Mouse (Mus musculus) kidney, postnatal 14 days (tissue): Measurements from ENCODE around the gene Lrp10.

ENCODE experiments used
- DNase-seq: peaks from one replicate; pipeline ENCODE4 v3.0.0; 2022; ENCODE audit warnings: mixed read lengths

Lrp10 gene

DNA sequence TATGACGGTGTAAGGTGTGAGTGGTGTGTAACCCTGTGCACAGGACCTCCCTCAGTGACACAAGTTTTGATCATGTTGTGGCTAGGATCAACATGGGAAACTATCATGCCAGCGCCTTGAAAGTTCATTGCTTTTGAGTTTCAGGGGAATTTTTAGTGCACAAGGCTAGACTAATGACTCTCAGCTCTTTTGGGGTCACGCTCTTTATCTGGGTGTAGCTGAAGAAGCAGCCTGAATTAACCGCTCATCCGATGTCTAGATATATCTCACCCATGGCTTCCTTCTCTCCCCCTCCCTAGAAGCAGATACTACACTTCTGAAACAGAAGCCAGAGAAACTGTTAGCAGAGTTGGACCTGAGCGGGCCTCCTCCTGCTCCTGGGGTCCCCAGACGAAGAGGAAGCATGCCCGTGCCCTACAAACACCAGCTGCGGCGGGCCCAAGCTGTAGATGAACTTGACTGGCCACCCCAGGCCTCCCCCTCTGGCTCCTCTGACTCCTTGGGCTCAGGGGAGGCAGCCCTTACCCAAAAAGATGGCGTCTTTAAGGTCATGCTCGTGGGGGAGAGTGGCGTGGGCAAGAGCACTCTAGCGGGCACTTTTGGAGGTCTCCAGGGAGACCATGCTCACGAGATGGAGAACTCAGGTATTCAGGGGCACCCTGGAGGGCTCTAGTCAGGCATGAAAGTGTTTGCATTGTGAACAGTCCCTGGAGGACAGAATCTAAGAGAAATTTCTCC lies 13.4 kb downstream of the Lrp10 start:
- no peak for DNase-seq

DNA sequence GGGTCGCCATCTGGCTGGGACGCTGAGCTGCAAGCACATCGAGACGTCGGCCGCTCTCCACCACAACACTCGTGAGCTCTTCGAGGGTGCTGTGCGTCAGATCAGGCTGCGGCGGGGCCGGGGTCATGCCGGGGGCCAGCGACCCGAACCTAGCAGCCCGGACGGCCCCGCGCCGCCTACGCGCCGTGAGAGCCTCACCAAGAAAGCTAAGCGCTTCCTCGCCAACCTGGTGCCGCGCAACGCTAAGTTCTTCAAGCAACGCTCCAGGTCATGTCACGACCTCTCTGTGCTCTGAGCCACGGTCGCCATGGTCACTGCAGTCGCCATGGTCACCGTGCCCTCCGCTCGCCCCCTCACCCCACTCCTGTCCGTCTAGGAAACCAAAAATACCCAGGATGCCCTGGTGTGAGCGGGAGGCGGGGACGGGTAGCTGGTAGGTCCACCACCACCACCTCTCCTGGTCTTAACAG lies 15.5 kb downstream of the Lrp10 start:
- peak; percentile 64 for DNase-seq

DNA sequence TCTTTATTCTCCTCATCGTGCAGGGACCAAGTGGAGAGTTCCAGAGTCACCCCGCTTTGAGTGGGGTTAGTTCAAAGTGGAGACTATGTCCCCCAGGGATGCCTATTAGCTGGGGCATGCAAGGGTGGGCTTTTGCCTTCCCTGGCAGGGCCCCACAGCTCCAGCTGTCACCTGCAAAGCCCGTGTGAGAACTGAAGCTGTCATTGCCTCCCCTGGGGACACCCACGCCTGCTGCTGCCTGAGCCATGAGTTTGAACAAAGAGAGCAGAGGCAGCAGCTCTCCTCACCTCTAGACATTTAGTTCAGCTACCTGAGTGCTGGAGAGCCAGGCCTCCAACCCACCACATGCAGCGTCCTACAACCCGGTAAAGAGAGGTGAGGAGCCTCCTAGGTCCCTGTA lies 16.7 kb downstream of the Lrp10 start:
- DNase-seq, result no peak

DNA sequence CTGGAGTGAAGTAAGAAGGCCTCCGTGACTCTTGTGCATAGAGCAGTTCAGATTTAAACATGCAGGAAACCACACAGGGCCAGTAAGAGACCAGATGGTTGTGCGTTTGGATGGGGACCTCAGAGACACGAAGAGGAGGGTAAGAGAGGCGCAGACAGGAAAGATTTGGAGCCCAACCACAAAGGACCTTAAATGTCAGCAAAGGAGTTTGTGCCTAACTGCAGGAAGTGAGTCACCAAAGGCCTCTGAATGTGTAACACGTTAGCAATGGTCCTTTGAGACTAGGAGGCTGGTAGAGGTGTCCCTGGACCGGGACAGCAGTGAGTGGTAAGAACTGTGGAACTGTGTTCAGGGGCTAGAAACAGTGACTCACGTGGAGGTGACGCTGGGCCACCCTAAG lies 17.5 kb downstream of the Lrp10 start:
- no peak for DNase-seq

DNA sequence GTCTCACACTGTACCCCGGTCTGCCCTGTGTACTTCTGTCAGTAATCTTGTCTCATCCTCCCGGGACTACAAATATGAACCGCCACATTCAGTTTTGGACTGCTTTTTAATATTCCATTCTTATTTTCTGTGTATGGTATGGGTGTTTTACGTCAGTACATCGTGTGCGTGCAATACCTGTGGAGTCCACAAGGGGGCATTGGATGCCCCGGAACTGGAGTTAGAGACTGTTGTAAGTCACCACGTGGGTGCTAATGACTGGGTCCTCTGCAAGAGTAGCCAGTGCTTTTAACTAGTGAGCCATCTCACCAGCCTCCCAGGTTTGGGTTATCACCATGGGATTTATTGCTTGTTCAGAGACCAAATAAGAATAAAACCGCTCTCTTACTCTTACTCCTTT lies 18.6 kb downstream of the Lrp10 start:
- DNase-seq, result peak; percentile 34

DNA sequence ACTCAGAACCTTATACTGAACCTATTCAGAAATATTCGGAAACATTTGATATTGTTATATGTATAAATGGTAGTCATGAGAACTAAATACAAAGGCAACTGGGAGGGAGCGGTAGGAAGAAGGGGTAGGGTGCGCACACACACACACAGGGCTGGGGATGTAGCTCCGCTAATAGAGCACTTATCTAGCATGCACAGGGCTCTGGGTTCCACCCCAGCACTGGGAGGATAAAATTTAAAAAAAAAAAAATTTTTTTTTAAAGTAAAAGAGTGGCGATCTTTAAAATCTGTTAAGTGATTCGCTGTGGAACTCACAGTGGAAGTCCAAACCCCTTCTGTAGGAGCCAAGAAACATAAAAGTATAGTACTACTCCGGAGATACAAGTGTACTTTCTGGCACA lies 22.0 kb downstream of the Lrp10 start:
- no peak for DNase-seq

DNA sequence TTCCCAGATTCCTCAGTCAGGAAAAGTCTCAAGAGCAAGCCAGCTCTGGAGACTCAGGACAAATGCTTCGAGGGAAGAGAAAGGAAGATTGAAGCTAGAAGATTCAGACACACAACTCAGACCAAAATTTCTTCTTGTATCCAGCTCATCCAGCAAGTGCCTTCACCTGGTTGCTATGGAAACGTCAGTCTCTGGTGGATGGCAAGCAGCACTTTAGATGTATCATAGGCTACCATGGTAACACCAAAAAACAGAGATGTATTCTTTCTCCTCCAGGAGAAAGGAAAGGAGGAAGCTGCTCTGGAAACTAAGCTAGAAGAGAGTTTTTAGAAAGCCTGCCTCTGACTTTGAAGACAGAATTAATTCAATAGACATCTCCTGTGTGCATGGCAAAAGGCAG lies 23.8 kb downstream of the Lrp10 start:
- DNase-seq, result no peak

DNA sequence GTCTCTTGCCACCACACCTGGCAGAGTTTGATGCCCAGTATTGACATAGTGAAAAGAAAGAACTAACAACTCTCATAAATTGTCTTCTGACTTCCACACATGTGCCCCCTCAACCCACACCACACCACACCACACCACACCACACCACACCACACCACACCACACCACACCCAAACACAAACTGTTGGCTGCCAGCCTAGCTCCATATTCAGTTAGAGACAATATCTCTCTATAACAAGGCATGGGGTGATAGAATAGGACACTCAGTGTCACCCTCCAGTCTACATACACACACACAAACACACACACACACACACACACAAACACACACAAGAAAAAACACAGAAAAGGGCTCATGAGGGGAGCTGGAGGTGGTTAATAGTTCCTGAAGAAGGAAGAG lies 24.4 kb downstream of the Lrp10 start:
- no peak for DNase-seq

DNA sequence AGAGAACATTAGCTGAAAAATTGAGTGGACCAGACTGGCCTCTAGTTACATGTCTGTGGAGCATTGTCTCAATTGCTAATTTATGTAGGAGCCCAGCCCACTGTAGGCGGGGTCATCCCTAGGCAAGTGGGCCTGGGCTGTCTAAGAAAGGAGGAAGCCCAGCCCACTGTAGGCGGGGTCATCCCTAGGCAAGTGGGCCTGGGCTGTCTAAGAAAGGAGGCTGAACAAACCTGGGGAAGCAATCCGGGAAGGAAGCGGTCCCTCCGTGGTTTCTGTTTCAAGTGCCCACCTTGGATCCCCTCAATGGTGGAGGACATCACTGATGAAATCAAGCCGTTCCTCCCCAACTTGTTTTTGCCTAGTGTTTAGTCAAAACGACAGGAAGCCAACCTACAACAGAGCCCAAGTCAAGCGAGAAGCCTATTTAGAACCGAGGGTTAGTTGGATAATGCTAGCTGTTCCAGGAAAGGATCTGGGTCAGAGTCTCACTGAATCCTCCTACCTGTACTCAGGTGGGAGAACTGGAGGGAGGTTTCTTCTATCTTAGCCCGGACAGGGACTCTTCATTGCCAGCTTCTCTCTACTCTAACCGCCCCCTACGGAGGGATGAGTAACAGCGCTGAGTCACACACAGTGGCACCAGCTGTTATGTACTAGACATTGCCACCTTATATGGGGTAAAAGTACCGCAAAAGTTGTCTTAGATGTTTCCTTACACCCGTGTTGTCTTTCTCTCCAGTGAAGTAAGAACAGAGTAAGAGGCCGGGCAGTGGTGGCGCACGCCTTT lies 28.6 kb downstream of the Lrp10 start:
- no peak for DNase-seq

DNA sequence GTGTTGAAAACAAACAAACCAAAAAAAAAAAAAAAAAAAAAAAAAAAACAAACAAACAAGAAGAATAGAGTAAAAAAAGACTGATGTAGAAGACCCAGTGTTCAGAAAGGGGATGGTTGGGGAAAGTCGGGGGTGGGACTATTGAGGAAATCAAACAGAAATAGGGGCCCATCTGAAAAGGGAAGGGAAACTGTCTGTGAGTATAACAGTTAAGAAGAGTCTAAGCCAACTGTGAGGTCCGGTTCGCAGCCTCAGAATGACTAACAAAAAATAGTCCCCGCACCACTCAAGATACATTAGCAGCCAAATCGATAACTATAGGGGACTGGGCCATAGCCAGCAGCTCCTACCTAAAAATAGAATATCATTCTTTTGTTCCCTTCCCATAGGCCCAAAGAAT lies 29.3 kb downstream of the Lrp10 start:
- no peak for DNase-seq

DNA sequence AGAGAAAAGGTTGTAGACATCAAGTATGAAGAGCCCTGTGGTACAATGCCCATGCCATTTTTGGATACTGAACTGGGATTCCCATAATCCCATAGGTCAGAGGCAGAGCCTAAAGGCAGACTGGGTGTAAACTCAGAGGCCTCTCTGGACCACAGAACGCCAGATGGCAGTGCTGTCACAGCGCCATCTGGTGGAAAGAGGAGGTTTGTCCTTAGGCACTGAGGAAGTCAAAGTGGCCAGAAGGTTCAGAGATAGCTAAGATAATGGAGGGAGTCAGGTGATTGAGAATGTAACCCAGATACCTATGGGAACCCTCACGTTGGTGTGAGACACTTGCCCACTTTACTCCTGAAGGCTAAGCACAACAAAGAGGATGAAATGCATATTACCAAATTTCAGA lies 30.3 kb downstream of the Lrp10 start:
- DNase-seq, result peak; percentile 73

DNA sequence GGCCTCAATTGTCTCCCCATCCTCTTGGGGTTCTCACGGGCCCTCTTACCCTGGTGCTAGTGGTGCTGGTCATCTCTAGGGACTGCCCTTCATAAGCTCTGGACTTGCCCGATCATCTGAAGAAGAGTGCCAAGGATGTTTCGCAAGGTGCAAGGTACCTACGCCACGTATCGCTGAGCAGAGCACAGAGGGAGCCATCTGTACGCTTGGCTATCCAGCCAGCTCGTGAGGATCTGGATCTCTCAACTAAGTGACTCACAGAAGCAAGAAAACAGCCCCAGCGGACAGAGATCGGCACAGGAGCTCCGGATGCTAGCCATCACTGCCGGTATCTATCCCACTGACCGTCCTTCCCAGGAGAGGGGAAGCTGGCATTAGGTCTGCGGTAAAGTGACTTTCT lies 32.8 kb downstream of the Lrp10 start:
- peak; percentile 20 for DNase-seq

DNA sequence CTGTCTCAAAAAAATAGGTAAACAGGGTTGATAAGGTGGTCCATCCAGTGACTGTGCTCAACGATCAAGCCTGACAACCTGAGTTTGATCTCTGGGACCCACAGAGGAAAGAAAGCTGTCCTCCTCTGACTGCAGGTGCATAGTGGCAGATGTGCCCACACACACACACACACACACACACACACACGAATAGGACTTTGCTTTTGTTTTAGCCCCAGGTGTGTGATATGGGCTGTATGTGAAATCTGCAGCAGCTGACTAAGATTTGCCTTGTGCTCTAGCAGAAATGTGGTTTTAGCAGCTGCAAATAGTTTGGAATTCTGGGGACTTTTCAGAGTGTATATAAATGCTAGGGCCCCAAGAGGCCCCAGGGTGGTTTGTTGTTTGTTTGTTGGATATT lies 35.4 kb downstream of the Lrp10 start:
- DNase-seq, result no peak

DNA sequence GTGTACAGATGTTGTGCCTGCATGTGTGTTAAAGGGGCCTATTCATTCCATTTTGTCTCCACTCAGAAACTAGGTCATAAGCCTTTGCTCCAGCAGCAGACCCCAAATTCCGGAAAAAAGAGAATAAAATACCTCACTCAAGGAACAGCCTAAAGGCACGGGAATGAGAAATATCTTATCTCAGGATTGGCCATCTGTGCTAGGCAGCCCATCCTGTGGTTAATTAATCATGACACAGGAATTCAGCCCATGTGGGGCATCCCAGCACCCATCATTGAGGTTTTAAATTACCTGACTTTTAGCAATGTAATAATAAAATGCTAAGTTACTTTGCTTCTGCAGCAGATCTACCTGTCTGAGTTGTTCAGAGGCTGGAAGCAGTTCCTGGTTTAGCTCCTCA lies 37.4 kb downstream of the Lrp10 start:
- DNase-seq, result no peak

DNA sequence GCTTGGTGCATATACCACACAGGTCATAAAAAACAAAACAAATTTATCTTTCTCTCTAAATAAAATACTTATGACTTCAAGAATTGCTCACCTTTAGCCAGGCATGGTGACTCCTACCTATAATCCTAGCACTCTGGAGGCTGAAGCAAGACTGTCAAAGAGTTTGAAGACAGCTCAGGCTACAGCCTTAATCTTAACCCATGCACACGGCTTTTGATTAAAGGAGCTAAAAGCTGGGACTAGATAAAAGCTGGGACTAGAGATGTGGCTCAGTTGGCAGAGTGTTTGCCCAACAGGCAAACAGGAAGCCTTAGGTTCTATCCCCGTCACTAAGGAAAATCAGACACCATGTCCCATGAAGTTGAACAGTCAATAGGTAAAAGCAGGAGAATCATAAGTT lies 39.2 kb downstream of the Lrp10 start:
- DNase-seq, result no peak

DNA sequence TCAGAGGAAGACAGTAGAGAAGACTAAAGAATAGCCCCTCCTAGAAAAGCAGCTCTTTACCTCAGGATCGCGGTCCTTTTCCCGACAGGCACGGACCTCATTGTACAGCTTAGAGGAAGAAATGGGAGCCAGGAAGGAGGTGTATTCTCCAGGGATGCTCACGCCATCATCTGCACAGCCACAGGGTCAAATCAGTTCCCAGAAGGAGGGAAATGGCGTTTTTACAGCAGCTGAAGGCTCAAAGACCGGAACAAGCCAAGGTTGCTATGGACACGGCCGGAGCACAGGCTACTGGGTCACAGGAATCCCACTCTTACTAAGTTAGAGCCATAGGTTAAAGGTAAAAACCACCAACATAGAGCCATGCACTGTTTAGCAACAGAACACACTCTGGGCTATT lies 45.8 kb downstream of the Lrp10 start:
- DNase-seq, result no peak

DNA sequence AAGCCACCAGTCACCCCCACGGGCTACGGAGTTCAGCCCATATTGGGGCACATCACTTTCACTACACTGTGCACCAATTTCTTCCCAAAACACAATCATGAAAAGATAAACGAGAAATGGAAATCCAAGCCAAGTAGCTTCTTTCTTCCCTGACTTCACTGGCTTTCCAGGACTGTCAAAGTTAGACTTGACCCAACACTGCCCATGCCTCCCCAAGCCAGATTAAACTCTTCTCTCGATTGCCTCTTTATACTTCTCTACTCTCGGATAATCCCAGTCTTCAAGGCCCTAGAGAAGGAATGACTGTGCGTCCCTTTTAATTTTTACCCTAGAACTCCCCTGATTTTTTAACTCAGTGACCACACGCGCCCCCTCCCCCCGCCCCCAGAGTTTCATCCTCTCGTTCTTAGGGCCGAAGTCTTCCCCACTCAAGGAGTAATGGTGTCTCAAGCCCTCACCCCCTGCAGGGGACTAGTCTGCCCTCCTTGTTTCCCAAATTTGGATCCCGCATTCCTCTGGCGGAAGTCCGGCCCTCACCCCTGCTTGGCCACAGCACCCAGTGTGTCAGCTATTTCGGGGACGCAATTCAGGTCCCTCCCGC lies 52.9 kb downstream of the Lrp10 start:
- DNase-seq, result no peak
